Mouse (Mus musculus) midbrain, embryonic 15.5 days (tissue): ENCODE data around the gene Poldip2. TPM values are rescaled to one million over a fixed set of nuclear protein-coding genes. Genes with fewer than 3 reads are reported as not detected.

Experiments
- ATAC-seq: fragments of 200-750 bp; cut with Nextera tagmentation; replicated peaks from 2 replicates; pipeline ENCODE4 v1.8.0; 2017; ENCODE audit warnings: moderate TSS enrichment
- H3K27ac ChIP-seq: fragments of 300-500 bp; sonication (generic); 2 replicates; pipeline ENCODE4 v1.5.1; 2015; ENCODE audit warnings: mild to moderate bottlenecking, inconsistent platforms
- H3K27me3 ChIP-seq: fragments of 300-500 bp; sonication (generic); replicated peaks from 2 replicates; pipeline ENCODE4 v1.6.1; 2015; ENCODE audit warnings: inconsistent platforms
- H3K36me3 ChIP-seq: fragments of 300-500 bp; sonication (generic); replicated peaks from 2 replicates; pipeline ENCODE4 v1.6.1; 2015; ENCODE audit warnings: inconsistent platforms
- H3K4me1 ChIP-seq: fragments of 300-500 bp; sonication (generic); 2 replicates; pipeline ENCODE4 v1.6.1; 2015; ENCODE audit warnings: inconsistent platforms
- H3K4me2 ChIP-seq: fragments of 300-500 bp; sonication (generic); 2 replicates; pipeline ENCODE4 v1.6.1; 2015; ENCODE audit warnings: inconsistent platforms, mild to moderate bottlenecking, moderate library complexity
- H3K4me3 ChIP-seq: fragments of 300-500 bp; sonication (generic); 2 replicates; pipeline ENCODE4 v1.5.1; 2015; ENCODE audit warnings: mild to moderate bottlenecking, inconsistent platforms
- H3K9ac ChIP-seq: fragments of 300-500 bp; sonication (generic); 2 replicates; pipeline ENCODE4 v1.6.1; 2015; ENCODE audit warnings: mild to moderate bottlenecking, inconsistent platforms
- H3K9me3 ChIP-seq: fragments of 300-500 bp; sonication (generic); 2 replicates; pipeline ENCODE4 v1.6.1; 2016; ENCODE audit warnings: inconsistent platforms
- WGBS: fragments of 180-500 bp; shearing (Covaris S2); methylation state at CpG from one replicate; pipeline ENCODE4 v1.1.7; 2015; ENCODE audit warnings: mixed read lengths; 5-methylcytosine and 5-hydroxymethylcytosine counted together
- polyA plus RNA-seq: library from polyadenylated mRNA; unstranded; fragments of >200 nt; fragmentation: Nextera tagmentation; extraction: Ambion mirVana; gene quantifications from 2 replicates; pipeline ENCODE4 v1.2.1, GENCODE M21; 2015

The Poldip2 gene
- polyA plus RNA-seq, 1 experiment from 2014 or later, result 182 TPM

DNA sequence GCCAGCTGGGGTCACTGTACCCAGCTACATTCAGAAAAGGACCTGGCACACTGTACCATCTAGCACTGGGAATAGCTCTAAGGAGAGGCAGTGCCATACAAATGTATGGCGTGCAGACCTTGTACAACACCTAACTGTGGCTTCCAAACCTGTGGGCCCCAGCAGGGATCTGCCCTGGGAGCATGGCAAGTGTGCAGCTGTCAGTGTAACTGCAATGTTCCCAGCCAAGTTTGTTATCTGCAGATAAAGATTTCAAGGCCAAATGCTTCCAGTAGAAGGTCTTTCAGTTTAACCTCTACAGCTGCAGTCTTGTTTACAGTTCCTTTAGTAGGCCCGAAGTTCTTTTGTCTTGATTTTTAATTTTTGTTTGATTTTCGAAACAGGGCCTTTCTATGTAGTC, 43.6 kb downstream of the Poldip2 start:
- Histone ChIP-seq H3K4me3 (no peak overlapping the region), H3K27me3 (no peaks in the 10 kb centered on the region), H3K4me1 (peaks cover 5% of the 10 kb centered on the region; the same call in 1 of the 2 replicates), H3K9me3 (no peaks in the 10 kb centered on the region), H3K9ac (no peak overlapping the region), H3K27ac (no peak overlapping the region), H3K36me3 (no peaks in the 10 kb centered on the region), H3K4me2 (no peak overlapping the region)
- ATAC-seq, result no peak
- 84% methylated on average over 3 of the region's 3 CpGs for WGBS

- no peak overlapping the region for H3K27ac ChIP-seq
- H3K36me3 ChIP-seq, result no peaks in the 10 kb centered on the region
- no peak overlapping the region for H3K9ac ChIP-seq
- 84% methylated on average over 4 of the region's 4 CpGs for WGBS
- no peaks in the 10 kb centered on the region for H3K27me3 ChIP-seq
- H3K4me2 ChIP-seq, result no peak overlapping the region
- H3K9me3 ChIP-seq, result no peaks in the 10 kb centered on the region
- H3K4me1 ChIP-seq, result peaks cover 3% of the 10 kb centered on the region; the same call in 1 of the 2 replicates
- no peak for ATAC-seq
- no peak overlapping the region for H3K4me3 ChIP-seq
These were observed 44.1 kb downstream of the Poldip2 start for GRCm38 (mm10) chr11:78556070-78556469.

DNA sequence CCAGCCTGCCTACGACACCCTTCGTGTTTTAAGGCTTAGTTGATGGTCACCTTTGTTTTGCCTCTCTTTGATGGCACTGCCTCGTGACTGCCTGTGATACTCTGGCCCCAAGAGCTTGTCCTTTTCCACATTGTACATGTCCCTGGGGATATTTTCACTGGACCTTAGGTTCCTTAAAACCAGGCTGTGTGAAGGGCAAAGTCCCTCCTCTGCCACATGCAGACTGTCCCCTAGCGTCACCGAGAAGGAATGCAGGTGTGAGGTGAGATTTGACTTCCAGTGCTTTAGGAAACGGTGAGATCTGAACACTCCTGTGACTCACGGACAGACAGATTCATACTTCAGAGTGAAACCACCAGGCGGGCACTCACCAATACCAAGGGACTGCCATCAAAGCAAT, 45.2 kb downstream of the Poldip2 start:
- Histone ChIP-seq H3K4me2 (no peak overlapping the region), H3K36me3 (no peaks in the 10 kb centered on the region), H3K4me3 (no peak overlapping the region), H3K9ac (no peak overlapping the region), H3K27me3 (no peaks in the 10 kb centered on the region), H3K9me3 (no peaks in the 10 kb centered on the region), H3K4me1 (no peaks in the 10 kb centered on the region), H3K27ac (no peak overlapping the region)
- ATAC-seq, result no peak
- WGBS, result 56% methylated on average over 8 of the region's 8 CpGs

GRCm38 (mm10) chr11:78560447-78560846, 48.5 kb downstream of the Poldip2 start:
- Histone ChIP-seq H3K27me3 (no peaks in the 10 kb centered on the region), H3K27ac (no peak overlapping the region), H3K9ac (no peak overlapping the region), H3K4me3 (no peak overlapping the region), H3K9me3 (no peaks in the 10 kb centered on the region), H3K4me1 (no peaks in the 10 kb centered on the region), H3K4me2 (no peak overlapping the region), H3K36me3 (no peaks in the 10 kb centered on the region)
- 19% methylated on average over 4 of the region's 4 CpGs for WGBS
- ATAC-seq, result peak; percentile 76

GRCm38 (mm10) chr11:78566775-78567174, 54.8 kb downstream of the Poldip2 start:
- ATAC-seq, result no peak
- peaks cover 4% of the 10 kb centered on the region; the same call in 1 of the 2 replicates for H3K36me3 ChIP-seq
- no peak overlapping the region for H3K27ac ChIP-seq
- 84% methylated on average over 6 of the region's 6 CpGs for WGBS
- H3K9me3 ChIP-seq, result no peaks in the 10 kb centered on the region
- H3K9ac ChIP-seq, result no peak overlapping the region
- H3K4me1 ChIP-seq, result no peaks in the 10 kb centered on the region
- H3K4me3 ChIP-seq, result no peak overlapping the region
- no peak overlapping the region for H3K4me2 ChIP-seq
- no peaks in the 10 kb centered on the region for H3K27me3 ChIP-seq

- Histone ChIP-seq H3K27ac (no peak overlapping the region), H3K27me3 (no peaks in the 10 kb centered on the region), H3K4me1 (no peaks in the 10 kb centered on the region), H3K4me2 (no peak overlapping the region), H3K9ac (no peak overlapping the region), H3K36me3 (peaks cover 6% of the 10 kb centered on the region; the same call in 1 of the 2 replicates), H3K4me3 (no peak overlapping the region), H3K9me3 (no peaks in the 10 kb centered on the region)
- no peak for ATAC-seq
- WGBS, result 88% methylated on average over 6 of the region's 6 CpGs
These were observed 55.6 kb downstream of the Poldip2 start for GRCm38 (mm10) chr11:78567614-78568013.

- no peak for ATAC-seq
- Histone ChIP-seq H3K4me2 (no peak overlapping the region), H3K36me3 (peaks cover 6% of the 10 kb centered on the region; the same call in 1 of the 2 replicates), H3K9ac (no peak overlapping the region), H3K27me3 (no peaks in the 10 kb centered on the region), H3K9me3 (no peaks in the 10 kb centered on the region), H3K27ac (no peak overlapping the region), H3K4me3 (no peak overlapping the region), H3K4me1 (no peaks in the 10 kb centered on the region)
- 88% methylated on average over 10 of the region's 10 CpGs for WGBS
These were observed 56.8 kb downstream of the Poldip2 start for GRCm38 (mm10) chr11:78568827-78569226.

GRCm38 (mm10) chr11:78569806-78570205, 57.8 kb downstream of the Poldip2 start:
- no peaks in the 10 kb centered on the region for H3K27me3 ChIP-seq
- H3K4me3 ChIP-seq, result no peak overlapping the region
- H3K27ac ChIP-seq, result no peak overlapping the region
- no peaks in the 10 kb centered on the region for H3K4me1 ChIP-seq
- WGBS, result 78% methylated on average over 3 of the region's 3 CpGs
- H3K9me3 ChIP-seq, result no peaks in the 10 kb centered on the region
- no peak for ATAC-seq
- no peak overlapping the region for H3K4me2 ChIP-seq
- no peak overlapping the region for H3K9ac ChIP-seq
- H3K36me3 ChIP-seq, result peaks cover 9% of the 10 kb centered on the region; the same call in 1 of the 2 replicates

DNA sequence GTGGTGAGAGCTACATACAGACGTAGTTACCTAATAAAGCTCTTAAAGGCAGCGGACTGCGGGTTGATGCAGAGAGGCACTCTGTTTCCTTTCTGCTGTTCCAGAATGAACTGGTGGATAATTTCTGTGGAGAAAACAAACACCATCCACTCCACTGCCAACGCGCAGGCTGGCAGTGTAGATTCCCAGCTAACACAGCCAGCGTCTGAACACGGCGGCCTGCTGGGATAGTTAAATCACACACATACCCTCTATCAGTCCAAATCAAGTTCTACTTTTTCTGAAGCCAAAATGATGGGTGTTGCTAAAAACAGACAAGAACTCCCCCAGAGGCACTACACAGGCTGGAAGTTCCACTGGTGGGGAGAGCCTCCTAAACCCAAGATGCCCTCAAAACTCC, 59.4 kb downstream of the Poldip2 start:
- 94% methylated on average over 8 of the region's 8 CpGs for WGBS
- H3K27me3 ChIP-seq, result no peaks in the 10 kb centered on the region
- no peak overlapping the region for H3K4me3 ChIP-seq
- H3K27ac ChIP-seq, result no peak overlapping the region
- H3K36me3 ChIP-seq, result peaks cover 10% of the 10 kb centered on the region; the same call in 1 of the 2 replicates
- no peak overlapping the region for H3K4me2 ChIP-seq
- no peak for ATAC-seq
- no peak overlapping the region for H3K9ac ChIP-seq
- H3K9me3 ChIP-seq, result no peaks in the 10 kb centered on the region
- no peaks in the 10 kb centered on the region for H3K4me1 ChIP-seq

DNA sequence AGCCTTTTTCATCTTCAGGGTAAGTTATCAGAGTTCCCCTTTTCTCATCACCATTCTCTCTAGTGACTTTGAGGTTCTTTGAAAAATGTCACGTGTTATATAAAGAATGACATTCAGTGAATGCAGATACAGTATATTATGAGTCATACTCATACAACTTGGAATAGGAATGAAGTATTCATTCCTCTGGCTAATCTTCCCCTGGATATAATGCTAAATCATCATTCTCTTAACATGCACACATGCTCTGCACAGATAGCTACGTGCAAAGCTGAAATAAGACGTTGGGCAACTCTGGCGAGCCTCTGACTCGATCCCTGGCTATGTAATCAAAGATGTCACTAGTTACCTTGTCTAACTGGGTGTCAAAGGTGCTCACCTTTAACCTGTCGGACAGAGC, 59.9 kb downstream of the Poldip2 start:
- peaks cover 13% of the 10 kb centered on the region; the same call in 1 of the 2 replicates for H3K36me3 ChIP-seq
- WGBS, result 91% methylated on average over 6 of the region's 6 CpGs

More for the DNA sequence above, 59.9 kb downstream of the Poldip2 start:
- no peak overlapping the region for H3K9ac ChIP-seq
- H3K4me2 ChIP-seq, result no peak overlapping the region
- H3K9me3 ChIP-seq, result no peaks in the 10 kb centered on the region
- H3K4me1 ChIP-seq, result no peaks in the 10 kb centered on the region
- ATAC-seq, result no peak
- no peak overlapping the region for H3K4me3 ChIP-seq
- no peak overlapping the region for H3K27ac ChIP-seq
- no peaks in the 10 kb centered on the region for H3K27me3 ChIP-seq

Other genes with a start within 250 kb of the Poldip2 start
- gene BC030499, start 221.4 kb upstream of the Poldip2 start, polyA plus RNA-seq, result 0.11 and 0.28 TPM in 2 replicates
- 6.9 and 9.6 TPM in 2 replicates for gene Spag5, start 210.7 kb upstream of the Poldip2 start, polyA plus RNA-seq
- gene Aldoc, start 189.2 kb upstream of the Poldip2 start, polyA plus RNA-seq, result 84.9 and 129 TPM in 2 replicates
- gene Pigs, start 183.8 kb upstream of the Poldip2 start, polyA plus RNA-seq, result 71.5 and 76.6 TPM in 2 replicates
- gene Unc119, start 168.7 kb upstream of the Poldip2 start, polyA plus RNA-seq, result 80.8 and 89.7 TPM in 2 replicates
- gene Foxn1, start 125.6 kb upstream of the Poldip2 start, polyA plus RNA-seq, result not detected in 2 replicates
- not detected in 2 replicates for gene Slc13a2, start 90.0 kb upstream of the Poldip2 start, polyA plus RNA-seq
- 23.6 and 23.7 TPM in 2 replicates for gene Slc46a1, start 46.5 kb upstream of the Poldip2 start, polyA plus RNA-seq
- gene Sarm1, start 14.4 kb upstream of the Poldip2 start, polyA plus RNA-seq, result 52.4 and 56.8 TPM in 2 replicates
- gene Vtn, start 13.1 kb upstream of the Poldip2 start, polyA plus RNA-seq, result 137 and 184 TPM in 2 replicates
- 0.13 and 0.17 TPM in 2 replicates for gene Sebox, start 8.7 kb upstream of the Poldip2 start, polyA plus RNA-seq
- 90.5 and 91.0 TPM in 2 replicates for gene Tmem199, start within 50 bp of the Poldip2 start, polyA plus RNA-seq
- 64.2 and 70.0 TPM in 2 replicates for gene Tnfaip1, start 24.1 kb downstream of the Poldip2 start, polyA plus RNA-seq
- 117 and 128 TPM in 2 replicates for gene Ift20, start 24.2 kb downstream of the Poldip2 start, polyA plus RNA-seq
- gene Tmem97, start 38.6 kb downstream of the Poldip2 start, polyA plus RNA-seq, result 35.0 and 35.4 TPM in 2 replicates
- 25.3 and 26.7 TPM in 2 replicates for gene Nlk, start 185.2 kb downstream of the Poldip2 start, polyA plus RNA-seq
- gene Ccnq, start 239.5 kb downstream of the Poldip2 start, polyA plus RNA-seq, result 27.7 and 29.9 TPM in 2 replicates